Mouse (Mus musculus): ENCODE data around the gene Slc8a3. TPM values are rescaled to one million over a fixed set of nuclear protein-coding genes. Genes with fewer than 3 reads are reported as not detected.

Slc8a3 gene
- not detected for polyA plus RNA-seq (2017; shearing (Covaris generic))

GRCm38 (mm10) chr12:81332875-81333421 is at the start of gene Slc8a3:
Gene Slc8a3 (minus strand): TSS chr12:81333180.

DNA sequence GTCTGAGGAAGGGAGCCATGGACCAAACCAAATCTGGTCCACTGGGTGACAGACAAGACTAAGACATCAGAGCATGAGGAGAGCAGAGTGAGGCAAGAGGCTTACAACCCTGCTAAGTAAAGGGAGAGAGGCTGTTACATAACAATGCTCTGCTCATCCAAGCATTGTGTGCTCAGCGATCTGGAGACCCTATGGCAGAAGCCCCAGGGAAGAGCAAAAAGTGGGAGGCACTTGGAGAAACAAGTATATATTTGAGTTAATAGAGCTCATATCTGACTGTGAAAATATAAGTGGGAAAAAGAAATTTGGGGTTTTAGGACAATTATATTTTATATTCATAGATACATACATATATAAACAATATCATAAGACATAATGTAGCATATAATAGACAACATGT is 46.4 kb upstream of the Slc8a3 start, which contains the start of gene Gm4787:
Gene Gm4787 (minus strand): TSS at position 101 of the 400 bp plus-strand sequence.

Other genes with a start within 250 kb of the Slc8a3 start
- gene Gm4787, start 46.3 kb upstream of the Slc8a3 start, polyA plus RNA-seq (2017; shearing (Covaris generic)), result 0.62 TPM
- 0.63 TPM for gene Adam4, start 88.8 kb upstream of the Slc8a3 start, polyA plus RNA-seq (2017; shearing (Covaris generic))
- gene Cox16, start 151.9 kb upstream of the Slc8a3 start, polyA plus RNA-seq (2017; shearing (Covaris generic)), result 161 TPM
- gene Gm20498, start 199.7 kb upstream of the Slc8a3 start, polyA plus RNA-seq (2017; shearing (Covaris generic)), result 12.1 TPM
- 49.9 TPM for gene Synj2bp, start 199.7 kb upstream of the Slc8a3 start, polyA plus RNA-seq (2017; shearing (Covaris generic))
- gene Adam21, start 235.3 kb upstream of the Slc8a3 start, polyA plus RNA-seq (2017; shearing (Covaris generic)), result 0.20 TPM

Measured in CD4-positive, CD25-positive, alpha-beta regulatory T cell (primary cell).